Mouse (Mus musculus): ENCODE results near the gene Asb15. TPM values are rescaled to one million over a fixed set of nuclear protein-coding genes. Genes with fewer than 3 reads are reported as not detected.

The Asb15 gene
- total and polyA plus RNA-seq, 2 experiments from 2014 or later: 0.05 TPM; not detected in 1

GRCm38 (mm10) chr6:24538435-24538834 lies 10.5 kb downstream of the Asb15 start:
- TF ChIP-seq CTCF (IDR thresholded peaks at IDR 0.05): no peak
- no peak overlapping the region for H3K27ac ChIP-seq (ENCODE audit: low read depth, low read length)
- ATAC-seq (ENCODE audit: low FRiP score) (no peak), DNase-seq (ENCODE audit: low spot score) (no peak)
- no peak overlapping the region for H3K4me2 ChIP-seq (ENCODE audit: low read depth, low read length, poor library complexity, severe bottlenecking)
- H3K9ac ChIP-seq (replicated peaks; ENCODE audit: low read length, poor library complexity, severe bottlenecking): no peak overlapping the region
- H3K4me3 ChIP-seq (ENCODE audit: low read depth, low read length): no peak overlapping the region
- no peaks in the 10 kb centered on the region for H3K9me3 ChIP-seq (ENCODE audit: low read length)
- 83% methylated on average over 3 of the region's 3 CpGs for WGBS
- H3K4me1 ChIP-seq (ENCODE audit: insufficient read depth, low read length): no peaks in the 10 kb centered on the region
- no peaks in the 10 kb centered on the region for H3K36me3 ChIP-seq (ENCODE audit: insufficient read depth, low read length)
- no peaks in the 10 kb centered on the region for H3K27me3 ChIP-seq (ENCODE audit: insufficient read depth, low read length)

DNA sequence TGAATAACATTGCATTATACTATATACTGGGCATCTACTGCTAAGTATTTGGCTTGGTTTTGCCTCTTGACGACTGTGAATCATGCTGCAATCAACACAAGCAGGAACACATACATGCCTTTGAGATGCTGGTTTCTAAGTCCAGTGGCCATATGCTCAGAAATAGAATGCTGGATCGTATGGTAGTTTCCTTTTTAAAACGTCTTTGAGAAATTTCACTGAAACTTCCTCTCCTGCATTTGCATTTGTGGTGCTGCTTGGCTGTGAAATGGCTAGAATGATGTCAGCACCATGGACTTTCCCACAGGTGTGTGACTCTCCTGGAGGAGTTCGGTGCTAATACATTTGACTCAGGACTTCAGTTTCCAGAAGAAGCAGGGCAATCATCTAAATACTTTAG lies 12.2 kb downstream of the Asb15 start:
- no peak for TF ChIP-seq CTCF (IDR thresholded peaks at IDR 0.05)
- Histone ChIP-seq H3K4me2 (ENCODE audit: low read depth, low read length, poor library complexity, severe bottlenecking) (no peak overlapping the region), H3K36me3 (ENCODE audit: insufficient read depth, low read length) (no peaks in the 10 kb centered on the region), H3K9me3 (ENCODE audit: low read length) (no peaks in the 10 kb centered on the region), H3K9ac (replicated peaks; ENCODE audit: low read length, poor library complexity, severe bottlenecking) (no peak overlapping the region), H3K4me1 (ENCODE audit: insufficient read depth, low read length) (no peaks in the 10 kb centered on the region), H3K27me3 (ENCODE audit: insufficient read depth, low read length) (no peaks in the 10 kb centered on the region), H3K4me3 (ENCODE audit: low read depth, low read length) (no peak overlapping the region), H3K27ac (ENCODE audit: low read depth, low read length) (no peak overlapping the region)
- WGBS: 77% methylated on average over 4 of the region's 4 CpGs
- ATAC-seq (ENCODE audit: low FRiP score) (no peak), DNase-seq (ENCODE audit: low spot score) (no peak)

DNA sequence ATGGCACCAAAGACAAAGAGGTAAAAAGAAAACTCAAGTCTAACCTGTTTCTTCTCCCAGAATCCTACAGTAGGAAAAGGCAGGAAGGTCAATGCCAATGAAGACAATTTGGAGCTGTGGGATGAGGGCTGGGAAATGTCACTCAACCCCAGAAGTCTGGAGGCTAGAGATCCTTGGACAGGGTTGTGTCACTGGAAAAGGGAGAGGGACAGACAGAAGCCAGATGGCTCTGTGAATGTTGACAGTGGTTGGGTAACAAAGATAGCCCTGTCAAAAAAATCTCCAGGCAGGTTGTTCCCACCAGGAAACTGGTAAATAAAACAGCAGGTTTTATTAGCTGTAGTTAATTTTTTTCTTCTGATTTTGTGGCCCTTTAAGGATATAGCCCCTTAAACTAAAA lies 14.4 kb downstream of the Asb15 start:
- TF ChIP-seq CTCF (IDR thresholded peaks at IDR 0.05): no peak
- Histone ChIP-seq H3K4me2 (ENCODE audit: low read depth, low read length, poor library complexity, severe bottlenecking) (no peak overlapping the region), H3K36me3 (ENCODE audit: insufficient read depth, low read length) (no peaks in the 10 kb centered on the region), H3K9ac (replicated peaks; ENCODE audit: low read length, poor library complexity, severe bottlenecking) (no peak overlapping the region), H3K27ac (ENCODE audit: low read depth, low read length) (no peak overlapping the region), H3K4me3 (ENCODE audit: low read depth, low read length) (no peak overlapping the region), H3K4me1 (ENCODE audit: insufficient read depth, low read length) (no peaks in the 10 kb centered on the region), H3K27me3 (ENCODE audit: insufficient read depth, low read length) (no peaks in the 10 kb centered on the region), H3K9me3 (ENCODE audit: low read length) (no peaks in the 10 kb centered on the region)
- ATAC-seq (ENCODE audit: low FRiP score) (no peak), DNase-seq (ENCODE audit: low spot score) (no peak)

GRCm38 (mm10) chr6:24543119-24543591 lies 15.2 kb downstream of the Asb15 start:
- Histone ChIP-seq H3K4me3 (ENCODE audit: low read depth, low read length) (no peak overlapping the region), H3K27me3 (ENCODE audit: insufficient read depth, low read length) (no peaks in the 10 kb centered on the region), H3K4me2 (ENCODE audit: low read depth, low read length, poor library complexity, severe bottlenecking) (no peak overlapping the region), H3K36me3 (ENCODE audit: insufficient read depth, low read length) (no peaks in the 10 kb centered on the region), H3K4me1 (ENCODE audit: insufficient read depth, low read length) (no peaks in the 10 kb centered on the region), H3K9ac (replicated peaks; ENCODE audit: low read length, poor library complexity, severe bottlenecking) (no peak overlapping the region), H3K9me3 (ENCODE audit: low read length) (no peaks in the 10 kb centered on the region), H3K27ac (ENCODE audit: low read depth, low read length) (no peak overlapping the region)
- TF ChIP-seq CTCF (IDR thresholded peaks at IDR 0.05): no peak
- ATAC-seq (ENCODE audit: low FRiP score) (no peak), DNase-seq (ENCODE audit: low spot score) (peak; percentile 30)
- WGBS: 69% methylated on average over 6 of the region's 6 CpGs

DNA sequence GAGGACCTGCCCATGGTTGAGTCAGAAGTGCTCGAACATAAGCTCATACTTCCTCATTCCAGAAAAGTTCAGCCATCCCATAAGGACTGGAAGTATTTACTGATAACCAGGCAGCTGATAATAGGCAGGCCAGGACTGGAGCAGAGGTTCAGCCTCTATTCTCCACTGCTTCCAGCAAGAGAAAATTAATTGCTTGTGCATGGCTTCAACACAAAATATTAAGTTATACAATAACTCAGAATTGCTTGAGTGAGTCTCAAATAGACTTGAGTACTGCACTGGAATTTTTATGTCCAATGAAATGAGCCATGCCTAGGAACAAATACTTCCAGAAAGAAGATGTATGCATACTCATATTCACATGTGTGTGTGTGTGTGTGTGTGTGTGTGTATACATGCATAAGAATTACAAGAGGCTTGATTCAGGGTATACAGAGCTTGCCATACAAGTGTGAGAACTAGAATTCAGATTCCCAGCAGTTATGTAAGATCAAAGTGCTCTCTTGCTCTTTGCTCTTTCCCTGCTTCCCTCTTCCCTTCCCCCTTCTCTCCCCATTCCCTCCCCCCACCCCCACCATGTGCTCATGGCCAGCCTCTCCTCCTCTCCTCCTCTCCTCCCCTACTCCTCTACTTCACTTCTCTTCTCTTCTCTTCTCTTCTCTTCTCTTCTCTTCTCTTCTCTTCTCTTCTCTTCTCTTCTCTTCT lies 18.9 kb downstream of the Asb15 start:
- 83% methylated on average over 1 of the region's 1 CpGs for WGBS
- no peak overlapping the region for H3K27ac ChIP-seq (ENCODE audit: low read depth, low read length)
- no peaks in the 10 kb centered on the region for H3K9me3 ChIP-seq (ENCODE audit: low read length)
- ATAC-seq (ENCODE audit: low FRiP score): no peak
- no peaks in the 10 kb centered on the region for H3K4me1 ChIP-seq (ENCODE audit: insufficient read depth, low read length)
- DNase-seq (ENCODE audit: low spot score): no peak
- no peaks in the 10 kb centered on the region for H3K27me3 ChIP-seq (ENCODE audit: insufficient read depth, low read length)
- TF ChIP-seq CTCF (IDR thresholded peaks at IDR 0.05): no peak
- no peak overlapping the region for H3K4me2 ChIP-seq (ENCODE audit: low read depth, low read length, poor library complexity, severe bottlenecking)
- no peak overlapping the region for H3K9ac ChIP-seq (replicated peaks; ENCODE audit: low read length, poor library complexity, severe bottlenecking)
- no peaks in the 10 kb centered on the region for H3K36me3 ChIP-seq (ENCODE audit: insufficient read depth, low read length)
- H3K4me3 ChIP-seq (ENCODE audit: low read depth, low read length): no peak overlapping the region

DNA sequence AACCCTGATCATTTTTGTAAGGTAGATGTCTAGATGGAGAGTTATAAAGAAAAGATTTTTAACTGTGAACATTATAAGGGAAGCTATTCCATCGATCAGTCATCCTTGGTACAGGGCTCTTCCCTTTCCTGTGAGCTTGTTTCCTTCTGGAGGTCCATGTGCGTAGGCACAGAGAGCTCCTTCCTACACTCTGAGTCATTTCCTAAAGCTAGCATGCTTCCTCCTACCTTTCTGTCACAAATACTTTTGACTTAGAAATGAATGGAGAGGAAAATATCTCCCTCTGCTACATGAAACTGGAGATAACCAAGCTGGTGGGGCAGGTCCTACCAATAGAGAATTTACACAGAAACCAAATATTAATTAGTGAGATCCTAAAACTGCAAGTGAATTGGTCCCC lies 21.9 kb downstream of the Asb15 start:
- DNase-seq (ENCODE audit: low spot score): no peak

More for the DNA sequence above, 21.9 kb downstream of the Asb15 start:
- peaks cover 2% of the 10 kb centered on the region; the same call in 1 of the 2 replicates for H3K4me1 ChIP-seq (ENCODE audit: insufficient read depth, low read length)
- H3K9me3 ChIP-seq (ENCODE audit: low read length): no peaks in the 10 kb centered on the region
- no peak overlapping the region for H3K4me3 ChIP-seq (ENCODE audit: low read depth, low read length)
- TF ChIP-seq CTCF (IDR thresholded peaks at IDR 0.05): no peak
- no peak overlapping the region for H3K27ac ChIP-seq (ENCODE audit: low read depth, low read length)
- 88% methylated on average over 2 of the region's 2 CpGs for WGBS
- H3K27me3 ChIP-seq (ENCODE audit: insufficient read depth, low read length): no peaks in the 10 kb centered on the region
- no peak overlapping the region for H3K4me2 ChIP-seq (ENCODE audit: low read depth, low read length, poor library complexity, severe bottlenecking)
- H3K36me3 ChIP-seq (ENCODE audit: insufficient read depth, low read length): no peaks in the 10 kb centered on the region
- ATAC-seq (ENCODE audit: low FRiP score): no peak
- H3K9ac ChIP-seq (replicated peaks; ENCODE audit: low read length, poor library complexity, severe bottlenecking): no peak overlapping the region
